Mouse (Mus musculus) ES-Bruce4 (cell line): Measurements from ENCODE around the gene Vmn2r56. TPM values are rescaled to one million over a fixed set of nuclear protein-coding genes. Genes with fewer than 3 reads are reported as not detected.
A peak's percentile ranks its signal among the peaks of the same experiment; 100 is the strongest.

Source experiments
- H3K27ac ChIP-seq: 2 replicates; pipeline ENCODE4 v1.5.1; 2012; ENCODE audit warnings: low read length, inconsistent platforms; ENCODE audit not compliant: insufficient read depth
- H3K27me3 ChIP-seq: 2 replicates; pipeline ENCODE4 v1.6.1; 2012; ENCODE audit warnings: mild to moderate bottlenecking, low read length, inconsistent platforms; ENCODE audit not compliant: control insufficient read depth, poor library complexity, insufficient read depth, severe bottlenecking
- H3K36me3 ChIP-seq: 2 replicates; pipeline ENCODE4 v1.6.1; 2012; ENCODE audit warnings: inconsistent platforms, mild to moderate bottlenecking, low read length, moderate library complexity; ENCODE audit not compliant: control insufficient read depth, poor library complexity, insufficient read depth, severe bottlenecking
- H3K4me1 ChIP-seq: one replicate; pipeline ENCODE4 v1.8.1; 2011; ENCODE audit warnings: low read length; ENCODE audit not compliant: control insufficient read depth, insufficient read depth
- H3K4me3 ChIP-seq: 2 replicates; pipeline ENCODE4 v1.5.1; 2011; ENCODE audit warnings: low read depth, mild to moderate bottlenecking, low read length
- H3K9ac ChIP-seq: 2 replicates; pipeline ENCODE4 v1.6.1; 2012; ENCODE audit warnings: low read depth, mild to moderate bottlenecking, inconsistent platforms; ENCODE audit not compliant: poor library complexity, severe bottlenecking
- H3K9me3 ChIP-seq: replicated peaks from 2 replicates; pipeline ENCODE4 v1.6.1; 2012; ENCODE audit warnings: mild to moderate bottlenecking, low read length, inconsistent platforms; ENCODE audit not compliant: control insufficient read depth, poor library complexity, insufficient read depth, severe bottlenecking
- CTCF ChIP-seq: IDR thresholded peaks from one replicate; pipeline ENCODE4 v1.8.1; 2011; ENCODE audit warnings: low read depth, low read length
- EP300 ChIP-seq: IDR thresholded peaks from 2 replicates; pipeline ENCODE4 v1.6.1; 2011; ENCODE audit warnings: low read depth, low read length; ENCODE audit not compliant: insufficient read depth
- POLR2A ChIP-seq: IDR thresholded peaks from one replicate; pipeline ENCODE4 v1.8.1; 2011; ENCODE audit warnings: low read length; ENCODE audit not compliant: insufficient read depth
- polyA plus RNA-seq: library from polyadenylated mRNA; stranded (reverse); fragments of >200 nt; gene quantifications from 2 replicates; pipeline ENCODE4 v1.2.4, GENCODE M21; 2011; ENCODE audit warnings: low read depth; ENCODE audit not compliant: missing spikeins, insufficient read depth, insufficient read length

Vmn2r56 gene
- 0.07 TPM in 1 of 2 replicates, not detected in the other for polyA plus RNA-seq

- Histone ChIP-seq H3K27me3 (peaks cover 3% of the 10 kb centered on the region; the same call in 1 of the 2 replicates), H3K4me3 (no peak within 1 kb of the TSS), H3K4me1 (no peaks in the 10 kb centered on the region), H3K9ac (no peak within 1 kb of the TSS), H3K36me3 (no peaks in the 10 kb centered on the region), H3K27ac (no peak within 1 kb of the TSS), H3K9me3 (no peaks in the 10 kb centered on the region)
- TF ChIP-seq POLR2A (no peak), CTCF (no peak), EP300 (no peak)
Observed at GRCm38 (mm10) chr7:12734904-12735303, at the start of gene Vmn2r56. TSS of gene Vmn2r56 (minus strand) at chr7:12735004.

GRCm38 (mm10) chr7:12780151-12780830 lies 45.5 kb upstream of the Vmn2r56 start:
- Histone ChIP-seq H3K36me3 (no peaks in the 10 kb centered on the region), H3K9me3 (no peaks in the 10 kb centered on the region), H3K9ac (peak overlapping the region; percentile 52), H3K4me3 (peak overlapping the region; percentile 77), H3K27ac (no peak overlapping the region), H3K4me1 (no peaks in the 10 kb centered on the region), H3K27me3 (no peaks in the 10 kb centered on the region)
- TF ChIP-seq POLR2A (no peak), CTCF (no peak), EP300 (no peak)

GRCm38 (mm10) chr7:12779782-12780150 lies 45.0 kb upstream of the Vmn2r56 start:
- H3K27me3 ChIP-seq: no peaks in the 10 kb centered on the region
- no peak overlapping the region for H3K27ac ChIP-seq
- peak overlapping the region; percentile 77 for H3K4me3 ChIP-seq
- H3K4me1 ChIP-seq: no peaks in the 10 kb centered on the region
- TF ChIP-seq EP300 (no peak), POLR2A (no peak), CTCF (no peak)
- H3K9me3 ChIP-seq: no peaks in the 10 kb centered on the region
- peaks cover 2% of the 10 kb centered on the region for H3K36me3 ChIP-seq
- H3K9ac ChIP-seq: peak overlapping the region; percentile 52

GRCm38 (mm10) chr7:12779141-12779540 lies 44.3 kb upstream of the Vmn2r56 start:
- peaks cover 6% of the 10 kb centered on the region for H3K36me3 ChIP-seq
- no peak overlapping the region for H3K27ac ChIP-seq
- no peak for TF ChIP-seq CTCF
- TF ChIP-seq POLR2A: no peak
- TF ChIP-seq EP300: no peak
- H3K9me3 ChIP-seq: no peaks in the 10 kb centered on the region
- no peaks in the 10 kb centered on the region for H3K4me1 ChIP-seq
- no peak overlapping the region for H3K9ac ChIP-seq
- no peak overlapping the region for H3K4me3 ChIP-seq
- no peaks in the 10 kb centered on the region for H3K27me3 ChIP-seq

GRCm38 (mm10) chr7:12774606-12775005 lies 39.8 kb upstream of the Vmn2r56 start:
- Histone ChIP-seq H3K27me3 (no peaks in the 10 kb centered on the region), H3K9me3 (no peaks in the 10 kb centered on the region), H3K36me3 (peaks cover 17% of the 10 kb centered on the region), H3K27ac (no peak overlapping the region), H3K4me3 (no peak overlapping the region), H3K4me1 (no peaks in the 10 kb centered on the region), H3K9ac (no peak overlapping the region)
- TF ChIP-seq EP300 (no peak), CTCF (no peak), POLR2A (no peak)

GRCm38 (mm10) chr7:12774111-12774510 lies 39.3 kb upstream of the Vmn2r56 start:
- no peak overlapping the region for H3K9ac ChIP-seq
- no peaks in the 10 kb centered on the region for H3K27me3 ChIP-seq
- H3K4me1 ChIP-seq: no peaks in the 10 kb centered on the region
- TF ChIP-seq POLR2A (no peak), EP300 (no peak), CTCF (no peak)
- no peak overlapping the region for H3K27ac ChIP-seq
- H3K36me3 ChIP-seq: peaks cover 19% of the 10 kb centered on the region
- no peak overlapping the region for H3K4me3 ChIP-seq
- no peaks in the 10 kb centered on the region for H3K9me3 ChIP-seq
